15 mouse cellular contexts compared by ENCODE assay signal in genomic region chr17:75558041-75558440, GRCm38 (mm10).
"Had no signal": no experiment of that assay in that cellular context is flagged by ENCODE, and none has a peak within 500 bp of the region (broad histone marks: within the 10 kb centered on the region; RNA-seq: fewer than 3 reads in every experiment).

No protein-coding gene starts in this region.

- H3K4me2 ChIP-seq: neural tube, embryonic 15.5 days; stomach, embryonic 15.5 days had no signal

- H3K36me3 ChIP-seq: neural tube, embryonic 15.5 days; stomach, embryonic 15.5 days had no signal

- H3K9ac ChIP-seq: neural tube, embryonic 15.5 days; stomach, embryonic 15.5 days had no signal

- H3K27ac ChIP-seq: neural tube, embryonic 15.5 days; stomach, embryonic 15.5 days; stomach, postnatal 0 days had no signal

- DNase-seq: retina, postnatal 1 day; right cerebral cortex, adult 18-20 months; right cerebral cortex, postnatal 14 days; right cerebral cortex, postnatal 25 days; right cerebral cortex, postnatal 4 days; spleen, adult 18-20 months; thymus, adult 18-20 months; thymus, adult 2 months; thymus, postnatal 14 days; thymus, postnatal 25 days; thymus, postnatal 36 days; thymus, postnatal 4 days had no signal

- H3K9me3 ChIP-seq: neural tube, embryonic 15.5 days; stomach, embryonic 15.5 days had no signal

- H3K27me3 ChIP-seq: neural tube, embryonic 15.5 days; stomach, embryonic 15.5 days had no signal

- H3K4me3 ChIP-seq: neural tube, embryonic 15.5 days; stomach, embryonic 15.5 days had no signal

- H3K4me1 ChIP-seq: neural tube, embryonic 15.5 days; stomach, embryonic 15.5 days had no signal
